ENCODE assay signal across 10 mouse cellular contexts in genomic region chr9:106338462-106339172, GRCm38 (mm10). TPM values are rescaled to one million over a fixed set of nuclear protein-coding genes. Genes with fewer than 3 reads are reported as not detected.
DNase-seq lines count a peak whose midpoint lies in the region; ATAC-seq lines count a peak whose summit lies in the region.
"Had no signal": no experiment of that assay in that cellular context is flagged by ENCODE, and none has a peak within 500 bp of the region (broad histone marks: within the 10 kb centered on the region; RNA-seq: fewer than 3 reads in every experiment).

No protein-coding gene starts in this region.

- no peaks in the 10 kb centered on the region for H3K27me3 ChIP-seq in heart, embryonic 14.5 days (ENCODE audit: control insufficient read depth, insufficient read depth, low read length)
- no peaks in the 10 kb centered on the region for H3K27me3 ChIP-seq in forebrain, embryonic 16.5 days (replicated peaks; ENCODE audit: control insufficient read depth, insufficient read depth, low read length)
- H3K27me3 ChIP-seq in midbrain, embryonic 16.5 days (ENCODE audit: control insufficient read depth, insufficient read depth, low read depth, low read length) = no peaks in the 10 kb centered on the region

- peaks cover 29 to 34% of the 10 kb centered on the region in 2 experiments for H3K4me1 ChIP-seq in heart, embryonic 14.5 days (ENCODE audit: control insufficient read depth in 2 of 2, insufficient read depth in 2 of 2, low read length in 2 of 2)
- H3K4me1 ChIP-seq in forebrain, embryonic 16.5 days (replicated peaks; ENCODE audit: control insufficient read depth, insufficient read depth, low read length) = peaks cover 15% of the 10 kb centered on the region
- peaks cover 13% of the 10 kb centered on the region for H3K4me1 ChIP-seq in midbrain, embryonic 16.5 days (ENCODE audit: control insufficient read depth, insufficient read depth, low read length)

- no peaks in the 10 kb centered on the region for H3K36me3 ChIP-seq in heart, embryonic 14.5 days (ENCODE audit: control insufficient read depth, insufficient read depth, low read length)
- H3K36me3 ChIP-seq in forebrain, embryonic 16.5 days (ENCODE audit: control insufficient read depth, insufficient read depth) = no peaks in the 10 kb centered on the region
- H3K36me3 ChIP-seq in midbrain, embryonic 16.5 days (ENCODE audit: control insufficient read depth, insufficient read depth, low read length) = no peaks in the 10 kb centered on the region

- H3K27ac ChIP-seq in heart, embryonic 14.5 days (replicated peaks in 1 of 2; ENCODE audit: control insufficient read depth in 1 of 2, insufficient read depth in 1 of 2, low read depth in 2 of 2, low read length in 2 of 2) = peak overlapping the region; percentile 31 to 45; a peak in 3 of 4 replicates
- H3K27ac ChIP-seq in forebrain, embryonic 16.5 days (ENCODE audit: low read length) = peak overlapping the region; percentile 41
- H3K27ac ChIP-seq in midbrain, embryonic 16.5 days (ENCODE audit: low read length) = peak overlapping the region; percentile 56

- H3K9ac ChIP-seq in heart, embryonic 14.5 days (ENCODE audit: low read length) = peak overlapping the region; percentile 3; the same call in 1 of the 2 replicates
- no peak overlapping the region for H3K9ac ChIP-seq in forebrain, embryonic 16.5 days (replicated peaks; ENCODE audit: low read depth, low read length)
- H3K9ac ChIP-seq in midbrain, embryonic 16.5 days (ENCODE audit: low read depth, low read length) = 0 out of 2 replicates have a peak overlapping the region, but pooled peaks have one; percentile 22

- intact Hi-C loops in heart, postnatal 36 days (cut with DNase I) = no loop called here
- intact Hi-C loops in gastrocnemius, postnatal 14 days (cut with DNase I; ENCODE audit: low total_unique reads) = no loop called here

- no peak for ATAC-seq in heart, embryonic 14.5 days (ENCODE audit: insufficient number of reproducible peaks, insufficient read depth, low FRiP score, low read depth)
- ATAC-seq in forebrain, embryonic 16.5 days = no peak
- ATAC-seq in midbrain, embryonic 16.5 days = peak; percentile 53

- no peaks in the 10 kb centered on the region for H3K9me3 ChIP-seq in heart, embryonic 14.5 days (ENCODE audit: control insufficient read depth, low read length)
- H3K9me3 ChIP-seq in forebrain, embryonic 16.5 days (ENCODE audit: control insufficient read depth, low read length) = no peaks in the 10 kb centered on the region
- no peaks in the 10 kb centered on the region for H3K9me3 ChIP-seq in midbrain, embryonic 16.5 days (replicated peaks; ENCODE audit: control insufficient read depth, low read length, poor library complexity, severe bottlenecking)

- no peak for DNase-seq in heart, postnatal 36 days
- DNase-seq in NIH3T3 (ENCODE audit: low read depth) = peak; percentile 46
- DNase-seq in thymus, postnatal 14 days = no peak
- no peak for DNase-seq in gastrocnemius, postnatal 14 days
- DNase-seq in layer of hippocampus, adult 9-10 months (ENCODE audit: low spot score) = no peak
- DNase-seq: cerebellum, adult 11-12 months; right cerebral cortex, postnatal 14 days had no signal

- no peak overlapping the region for H3K4me2 ChIP-seq in heart, embryonic 14.5 days (ENCODE audit: low read length)
- no peak overlapping the region for H3K4me2 ChIP-seq in forebrain, embryonic 16.5 days (ENCODE audit: low read length)
- no peak overlapping the region for H3K4me2 ChIP-seq in midbrain, embryonic 16.5 days (ENCODE audit: low read length)

- no peak overlapping the region for H3K4me3 ChIP-seq in heart, embryonic 14.5 days (ENCODE audit: control insufficient read depth in 1 of 2, insufficient read depth in 1 of 2, low read depth in 1 of 2, low read length in 2 of 2)
- no peak overlapping the region for H3K4me3 ChIP-seq in forebrain, embryonic 16.5 days (replicated peaks; ENCODE audit: low read length)
- no peak overlapping the region for H3K4me3 ChIP-seq in midbrain, embryonic 16.5 days (ENCODE audit: low read depth, low read length)

- WGBS in heart, embryonic 14.5 days = 21% methylated on average over 10 of the region's 10 CpGs
- 8% methylated on average over 10 of the region's 10 CpGs for WGBS in forebrain, embryonic 16.5 days
- WGBS in midbrain, embryonic 16.5 days = 9% methylated on average over 10 of the region's 10 CpGs

RNA-seq across cellular contexts. Expression of gene Dusp7, which starts 29.8 kb away (rescaled TPM):
- polyA plus RNA-seq in heart, embryonic 14.5 days (2014; fragmentation: Nextera tagmentation; extraction: Ambion mirVana) = 16.4 and 19.8 TPM in 2 replicates
- total RNA-seq in heart, postnatal 36 days (2021) = 10 to 100 TPM; 56.6 to 56.8 TPM
- polyA plus RNA-seq in forebrain, embryonic 16.5 days (2015; fragmentation: Nextera tagmentation; extraction: Ambion mirVana) = 9.0 and 10.3 TPM in 2 replicates
- polyA plus RNA-seq in midbrain, embryonic 16.5 days (2015; fragmentation: Nextera tagmentation; extraction: Ambion mirVana) = 12.3 and 13.2 TPM in 2 replicates
- total RNA-seq in gastrocnemius, postnatal 14 days (2021) = 10 to 100 TPM; 13.9 to 17.6 TPM

RNA-seq across cellular contexts. Expression of gene Poc1a, which starts 57.8 kb away (rescaled TPM):
- polyA plus RNA-seq in heart, embryonic 14.5 days (2014; fragmentation: Nextera tagmentation; extraction: Ambion mirVana) = 24.0 and 24.3 TPM in 2 replicates
- total RNA-seq in heart, postnatal 36 days (2021) = 1 to 10 TPM; 4.1 TPM
- 10.5 and 11.6 TPM in 2 replicates for polyA plus RNA-seq in forebrain, embryonic 16.5 days (2015; fragmentation: Nextera tagmentation; extraction: Ambion mirVana)
- polyA plus RNA-seq in midbrain, embryonic 16.5 days (2015; fragmentation: Nextera tagmentation; extraction: Ambion mirVana) = 8.0 and 9.0 TPM in 2 replicates
- 1 to 10 TPM; 1.8 to 2.5 TPM for total RNA-seq in gastrocnemius, postnatal 14 days (2021)
